ENCODE assay signal across 11 mouse cellular contexts in the genomic region with DNA sequence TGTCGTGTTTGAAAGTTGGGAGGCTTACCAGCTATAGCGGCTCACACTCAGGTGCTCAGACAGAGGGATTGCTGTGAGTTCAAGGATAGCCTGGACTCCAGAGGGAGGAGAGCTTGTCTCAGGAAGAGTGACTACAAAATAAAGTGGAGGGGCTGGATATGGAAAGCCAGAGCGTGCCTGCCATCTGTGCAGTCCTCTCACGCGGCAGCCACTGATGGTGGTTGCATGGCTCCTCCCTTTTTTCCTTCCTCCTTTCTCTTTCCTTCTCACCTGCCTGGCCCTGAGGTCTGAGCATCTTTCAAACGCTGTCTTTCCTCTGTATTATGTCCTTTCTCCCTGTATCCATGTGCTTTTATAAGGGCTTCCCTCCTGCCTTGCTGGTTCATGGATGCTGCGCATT. TPM values are rescaled to one million over a fixed set of nuclear protein-coding genes. Genes with fewer than 3 reads are reported as not detected.
DNase-seq lines count a peak whose midpoint lies in the region; ATAC-seq lines count a peak whose summit lies in the region.
"Had no signal": no experiment of that assay in that cellular context is flagged by ENCODE, and none has a peak within 500 bp of the region (broad histone marks: within the 10 kb centered on the region; RNA-seq: fewer than 3 reads in every experiment).

No protein-coding gene starts in this region.

- 0 out of 2 replicates have a peak overlapping the region, but pooled peaks have one; percentile 88 for H3K9ac ChIP-seq in hindbrain, embryonic 13.5 days
- H3K9ac ChIP-seq in liver, embryonic 15.5 days: no peak overlapping the region
- H3K9ac ChIP-seq: liver, embryonic 14.5 days had no signal

- WGBS in hindbrain, embryonic 13.5 days: 80% methylated on average over 7 of the region's 7 CpGs
- 63% methylated on average over 7 of the region's 7 CpGs for WGBS in liver, embryonic 15.5 days (ENCODE audit: insufficient replicate concordance)

- H3K4me2 ChIP-seq in hindbrain, embryonic 13.5 days: peak overlapping the region; percentile 91
- H3K4me2 ChIP-seq in liver, embryonic 15.5 days: 0 out of 2 replicates have a peak overlapping the region, but pooled peaks have one; percentile 95

- peaks cover 56% of the 10 kb centered on the region for H3K36me3 ChIP-seq in megakaryocyte, embryonic 14.5 days (replicated peaks; ENCODE audit: low read length)
- H3K36me3 ChIP-seq in hindbrain, embryonic 13.5 days: peaks cover 19% of the 10 kb centered on the region
- peaks cover 5% of the 10 kb centered on the region for H3K36me3 ChIP-seq in liver, embryonic 15.5 days (replicated peaks)

- H3K9me3 ChIP-seq in megakaryocyte, embryonic 14.5 days: no peaks in the 10 kb centered on the region; the same call in 1 of the 2 replicates
- no peaks in the 10 kb centered on the region for H3K9me3 ChIP-seq in hindbrain, embryonic 13.5 days
- no peaks in the 10 kb centered on the region for H3K9me3 ChIP-seq in liver, embryonic 15.5 days (replicated peaks)

- no peak for DNase-seq in urinary bladder, postnatal 14 days (ENCODE audit: low spot score)
- DNase-seq in spleen, postnatal 36 days (ENCODE audit: low spot score in 2 of 2): no peak
- DNase-seq in gastrocnemius, postnatal 10 days: no peak
- DNase-seq: kidney, postnatal 25 days had no signal

- ATAC-seq in megakaryocyte, adult 5-6 weeks (ENCODE audit: poor library complexity, severe bottlenecking): no peak
- ATAC-seq in hindbrain, embryonic 13.5 days (ENCODE audit: low FRiP score): no peak
- no peak for ATAC-seq in liver, embryonic 15.5 days (ENCODE audit: insufficient read depth)

- peaks cover 78% of the 10 kb centered on the region for H3K4me1 ChIP-seq in megakaryocyte, embryonic 14.5 days
- H3K4me1 ChIP-seq in hindbrain, embryonic 13.5 days (replicated peaks): peaks cover 47% of the 10 kb centered on the region
- peaks cover 58% of the 10 kb centered on the region for H3K4me1 ChIP-seq in liver, embryonic 15.5 days (replicated peaks)

- H3K4me3 ChIP-seq in megakaryocyte, embryonic 14.5 days (replicated peaks): peak overlapping the region; percentile 9
- H3K4me3 ChIP-seq in hindbrain, embryonic 13.5 days: 0 out of 2 replicates have a peak overlapping the region, but pooled peaks have one; percentile 2
- no peak overlapping the region for H3K4me3 ChIP-seq in liver, embryonic 15.5 days (replicated peaks)

- H3K27me3 ChIP-seq in megakaryocyte, embryonic 14.5 days (replicated peaks): no peaks in the 10 kb centered on the region
- no peaks in the 10 kb centered on the region for H3K27me3 ChIP-seq in hindbrain, embryonic 13.5 days
- no peaks in the 10 kb centered on the region for H3K27me3 ChIP-seq in liver, embryonic 15.5 days

- no peak overlapping the region for H3K27ac ChIP-seq in hindbrain, embryonic 13.5 days
- no peak overlapping the region for H3K27ac ChIP-seq in liver, embryonic 15.5 days (replicated peaks)
- H3K27ac ChIP-seq: liver, embryonic 14.5 days had no signal

RNA-seq across cellular contexts. Expression of gene Aacs, which starts 2.4 kb away (rescaled TPM):
- 55.1 and 59.7 TPM in 2 replicates for polyA plus RNA-seq in megakaryocyte, embryonic 14.5 days (2012; ENCODE audit: insufficient read depth, low replicate concordance)
- total RNA-seq in megakaryocyte, adult 5-6 weeks (2015): 6.5 and 6.7 TPM in 2 replicates
- 17.0 and 19.7 TPM in 2 replicates for total RNA-seq in megakaryocyte, adult 5-6 weeks (2017)
- 60.0 and 62.4 TPM in 2 replicates for polyA plus RNA-seq in hindbrain, embryonic 13.5 days (2015; fragmentation: Nextera tagmentation; extraction: Ambion mirVana)
- 18.7 and 20.1 TPM in 2 replicates for polyA plus RNA-seq in liver, embryonic 15.5 days (2015; fragmentation: Nextera tagmentation; extraction: Ambion mirVana)
- 1 to 10 TPM; 5.1 to 6.6 TPM for total RNA-seq in gastrocnemius, postnatal 10 days (2021)

RNA-seq across cellular contexts. Expression of gene Bri3bp, which starts 36.7 kb away (rescaled TPM):
- 36.3 and 36.5 TPM in 2 replicates for polyA plus RNA-seq in megakaryocyte, embryonic 14.5 days (2012; ENCODE audit: insufficient read depth, low replicate concordance)
- total RNA-seq in megakaryocyte, adult 5-6 weeks (2015): 46.8 and 49.2 TPM in 2 replicates
- total RNA-seq in megakaryocyte, adult 5-6 weeks (2017): 19.7 and 26.3 TPM in 2 replicates
- polyA plus RNA-seq in hindbrain, embryonic 13.5 days (2015; fragmentation: Nextera tagmentation; extraction: Ambion mirVana): 31.4 and 35.6 TPM in 2 replicates
- polyA plus RNA-seq in liver, embryonic 15.5 days (2015; fragmentation: Nextera tagmentation; extraction: Ambion mirVana): 23.5 and 25.8 TPM in 2 replicates
- 1 to 10 TPM; 7.6 to 8.0 TPM for total RNA-seq in gastrocnemius, postnatal 10 days (2021)

RNA-seq across cellular contexts. Expression of gene Dhx37, which starts 44.1 kb away (rescaled TPM):
- 14.4 and 23.5 TPM in 2 replicates for polyA plus RNA-seq in megakaryocyte, embryonic 14.5 days (2012; ENCODE audit: insufficient read depth, low replicate concordance)
- total RNA-seq in megakaryocyte, adult 5-6 weeks (2015): 6.6 and 13.9 TPM in 2 replicates
- 15.7 and 29.0 TPM in 2 replicates for total RNA-seq in megakaryocyte, adult 5-6 weeks (2017)
- 10.4 and 11.7 TPM in 2 replicates for polyA plus RNA-seq in hindbrain, embryonic 13.5 days (2015; fragmentation: Nextera tagmentation; extraction: Ambion mirVana)
- 4.8 and 4.9 TPM in 2 replicates for polyA plus RNA-seq in liver, embryonic 15.5 days (2015; fragmentation: Nextera tagmentation; extraction: Ambion mirVana)
- total RNA-seq in gastrocnemius, postnatal 10 days (2021): 1 to 10 TPM; 3.7 to 4.6 TPM

RNA-seq across cellular contexts. Expression of gene Tmem132b, which starts 53.5 kb away (rescaled TPM):
- polyA plus RNA-seq in megakaryocyte, embryonic 14.5 days (2012; ENCODE audit: insufficient read depth, low replicate concordance): not detected in 2 replicates
- total RNA-seq in megakaryocyte, adult 5-6 weeks (2015): not detected in 2 replicates
- 0.07 and 0.28 TPM in 2 replicates for total RNA-seq in megakaryocyte, adult 5-6 weeks (2017)
- 3.0 and 3.4 TPM in 2 replicates for polyA plus RNA-seq in hindbrain, embryonic 13.5 days (2015; fragmentation: Nextera tagmentation; extraction: Ambion mirVana)
- not detected in 2 replicates for polyA plus RNA-seq in liver, embryonic 15.5 days (2015; fragmentation: Nextera tagmentation; extraction: Ambion mirVana)
- under 1 TPM; 0.21 to 0.56 TPM for total RNA-seq in gastrocnemius, postnatal 10 days (2021)
- polyA plus RNA-seq: heart, embryonic 16.5 days; liver, embryonic 14.5 days; thymus, postnatal 0 days had no signal
